Mouse (Mus musculus) CH12.LX (cell line): Measurements from ENCODE around the gene Padi1. TPM values are rescaled to one million over a fixed set of nuclear protein-coding genes. Genes with fewer than 3 reads are reported as not detected.

Experiments
- DNase-seq: peaks from one replicate; pipeline ENCODE4 v3.0.0-alpha.2; 2013; ENCODE audit errors: extremely low read depth
- H3K27ac ChIP-seq: 2 replicates; pipeline ENCODE4 v1.5.1; 2012; ENCODE audit warnings: low read depth, mild to moderate bottlenecking, control low read depth, moderate library complexity; ENCODE audit not compliant: insufficient read depth
- H3K27me3 ChIP-seq: replicated peaks from 2 replicates; pipeline ENCODE3; 2012; ENCODE audit warnings: inconsistent platforms
- H3K36me3 ChIP-seq, 2 experiments: replicated peaks in 1 of 2; 2 replicates each; pipeline versions ENCODE3 to v1.6.1; 2012; ENCODE audit warnings: inconsistent platforms in 1 of 2, low read length in 1 of 2, mild to moderate bottlenecking in 1 of 2, mixed read lengths in 1 of 2, moderate library complexity in 1 of 2; ENCODE audit not compliant: control insufficient read depth in 1 of 2, insufficient read depth in 1 of 2
- H3K4me1 ChIP-seq, 2 experiments: 2 replicates each; pipeline ENCODE4 v1.6.1; 2012; ENCODE audit warnings: inconsistent platforms in 1 of 2, moderate library complexity in 1 of 2; ENCODE audit not compliant: insufficient read depth in 2 of 2, control insufficient read depth in 1 of 2
- H3K4me2 ChIP-seq: 2 replicates; pipeline ENCODE4 v1.6.1; 2012; ENCODE audit warnings: low read depth, mild to moderate bottlenecking, control low read depth; ENCODE audit not compliant: poor library complexity, insufficient read depth, severe bottlenecking
- H3K4me3 ChIP-seq, 3 experiments: fragments of 150-350 bp in 1 of 3; sonication (generic) in 1 of 3; replicated peaks in 1 of 3; 2 replicates each; pipeline versions ENCODE3 to v1.5.1; 2011 to 2012; ENCODE audit warnings: low read depth in 2 of 3, low read length in 2 of 3, mild to moderate bottlenecking in 2 of 3, moderate library complexity in 2 of 3, control low read depth in 1 of 3, improper control_type of control experiment in 1 of 3, inconsistent platforms in 1 of 3, mixed read lengths in 1 of 3; ENCODE audit not compliant: poor library complexity in 1 of 3
- H3K79me2 ChIP-seq: replicated peaks from 2 replicates; pipeline ENCODE4 v1.6.1; 2012; ENCODE audit warnings: mild to moderate bottlenecking, moderate library complexity; ENCODE audit not compliant: control insufficient read depth, poor library complexity, insufficient read depth, severe bottlenecking; ENCODE audit errors: extremely low read depth
- H3K9ac ChIP-seq: 2 replicates; pipeline ENCODE4 v1.6.1; 2012; ENCODE audit warnings: low read depth, mild to moderate bottlenecking, control low read depth, moderate library complexity; ENCODE audit not compliant: insufficient read depth
- H3K9me3 ChIP-seq: replicated peaks from 2 replicates; pipeline ENCODE3; 2012; ENCODE audit warnings: low read length, inconsistent platforms, mixed read lengths
- CHD2 ChIP-seq: IDR thresholded peaks from 2 replicates; pipeline ENCODE4 v1.6.1; 2011; ENCODE audit warnings: low read length, improper control_type of control experiment
- CTCF ChIP-seq, 2 experiments: IDR thresholded peaks in 1 of 2; conservative IDR thresholded peaks in 1 of 2; 2 replicates each; pipeline ENCODE4 v1.5.1; 2011 to 2012; ENCODE audit warnings: low read depth in 2 of 2, low read length in 2 of 2, improper control_type of control experiment in 1 of 2, inconsistent platforms in 1 of 2, mild to moderate bottlenecking in 1 of 2, moderate library complexity in 1 of 2
- HCFC1 ChIP-seq: IDR thresholded peaks from 2 replicates; pipeline ENCODE4 v1.6.1; 2012; ENCODE audit warnings: low read depth, mild to moderate bottlenecking, inconsistent platforms, low read length, improper control_type of control experiment
- IRF4 ChIP-seq: IDR thresholded peaks from 2 replicates; pipeline ENCODE4 v1.6.1; 2014; ENCODE audit warnings: low read depth, mild to moderate bottlenecking, inconsistent platforms, low read length, improper control_type of control experiment
- JUN ChIP-seq: IDR thresholded peaks from 2 replicates; pipeline ENCODE4 v1.6.1; 2011; ENCODE audit warnings: low read depth, mild to moderate bottlenecking, low read length, improper control_type of control experiment, moderate library complexity; ENCODE audit not compliant: insufficient read depth
- JUND ChIP-seq: conservative IDR thresholded peaks from 2 replicates; pipeline ENCODE4 v1.6.1; 2011; ENCODE audit warnings: low read depth, low read length, improper control_type of control experiment
- MAFK ChIP-seq: IDR thresholded peaks from 2 replicates; pipeline ENCODE4 v1.6.1; 2011; ENCODE audit warnings: low read length, improper control_type of control experiment; ENCODE audit not compliant: insufficient replicate concordance
- MEF2A ChIP-seq: IDR thresholded peaks from 2 replicates; pipeline ENCODE4 v1.6.1; 2014; ENCODE audit warnings: low read depth, mild to moderate bottlenecking, inconsistent platforms, low read length, improper control_type of control experiment, borderline replicate concordance
- NELFE ChIP-seq: IDR thresholded peaks from 2 replicates; pipeline ENCODE4 v1.6.1; 2011; ENCODE audit warnings: low read depth, low read length, improper control_type of control experiment
- PAX5 ChIP-seq: IDR thresholded peaks from 2 replicates; pipeline ENCODE4 v1.6.1; 2012; ENCODE audit warnings: low read length, inconsistent platforms, mixed read lengths
- POLR2A ChIP-seq: IDR thresholded peaks from 2 replicates; pipeline ENCODE4 v1.6.1; 2011; ENCODE audit warnings: low read depth, mild to moderate bottlenecking, improper control_type of control experiment, low read length
- POLR2AphosphoS2 ChIP-seq: IDR thresholded peaks from 2 replicates; pipeline ENCODE4 v1.6.1; 2011; ENCODE audit warnings: low read depth, low read length, improper control_type of control experiment
- SIN3A ChIP-seq: IDR thresholded peaks from 2 replicates; pipeline ENCODE4 v1.6.1; 2012; ENCODE audit warnings: low read length, improper control_type of control experiment, inconsistent platforms
- ZC3H11A ChIP-seq: IDR thresholded peaks from 2 replicates; pipeline ENCODE4 v1.6.1; 2012; ENCODE audit warnings: low read depth, mild to moderate bottlenecking, inconsistent platforms, low read length, improper control_type of control experiment
- ZKSCAN1 ChIP-seq: IDR thresholded peaks from 2 replicates; pipeline ENCODE4 v1.6.1; 2012; ENCODE audit warnings: low read depth, inconsistent platforms, low read length, improper control_type of control experiment, borderline replicate concordance
- ZMIZ1 ChIP-seq: IDR thresholded peaks from 2 replicates; pipeline ENCODE4 v1.6.1; 2012; ENCODE audit warnings: low read depth, mild to moderate bottlenecking, inconsistent platforms, low read length, improper control_type of control experiment
- dilution Hi-C: fragments of 300-500 bp; cut with MboI; formaldehyde crosslinking; loops from 2 replicates; pipeline ENCODE4 v1.14.3; 2020; ENCODE audit warnings: low sequenced_read_pairs; ENCODE audit not compliant: extremely low pct_unique_long_range_greater_than_20kb, extremely low pct_ligation_motif_present
- in situ Hi-C: fragments of 300-500 bp; cut with MboI; formaldehyde crosslinking; loops from 3 replicates; pipeline ENCODE4 v1.14.3; 2019; ENCODE audit warnings: low sequenced_read_pairs, low pct_ligation_motif_present, low pct_unique_long_range_greater_than_20kb, mixed read lengths
- polyA plus RNA-seq: library from polyadenylated mRNA; unstranded; fragments of >175 nt; gene quantifications from 2 replicates; pipeline ENCODE4 v1.2.1, GENCODE M21; 2012; ENCODE audit warnings: low read depth; ENCODE audit not compliant: insufficient read length
- total RNA-seq, 2 experiments: library from RNA; depleted of rRNA; stranded (reverse); fragments of 300-350 nt in 1 of 2; fragments of >200 nt in 1 of 2; gene quantifications; 2 replicates each; pipeline ENCODE4 v1.2.3; 2012 to 2014

Padi1 gene
- total and polyA plus RNA-seq, 3 experiments: 0.04 TPM; not detected in 2

DNA sequence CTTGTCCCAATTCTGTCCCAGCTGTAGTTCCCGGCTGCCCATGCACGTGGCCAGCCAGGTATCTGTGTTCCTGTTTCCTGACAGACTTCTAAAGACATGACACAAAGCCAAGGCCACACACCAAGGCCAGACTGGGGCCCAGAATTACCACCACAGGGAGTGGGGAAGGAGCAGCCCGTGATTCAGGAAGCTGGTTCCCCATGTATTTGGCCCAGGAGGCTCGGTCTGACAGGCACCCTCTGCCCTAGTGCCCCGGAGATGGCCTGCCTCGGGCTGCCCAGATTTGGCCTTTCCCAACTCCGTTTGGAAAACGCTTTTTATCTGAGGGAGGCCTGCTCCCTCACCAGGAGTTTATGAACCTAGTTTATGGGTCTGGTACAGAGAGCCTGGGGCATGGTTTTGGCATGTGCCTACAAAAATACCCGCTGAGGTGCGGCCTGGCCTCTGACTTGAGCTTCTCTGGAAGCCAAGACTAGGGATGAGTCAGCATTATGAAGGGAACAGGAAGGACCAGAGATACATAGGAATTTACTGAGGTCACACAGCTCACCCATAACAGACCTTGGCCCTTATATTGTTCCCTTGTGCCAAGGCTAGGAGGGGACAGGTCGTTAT is 16.6 kb upstream of the Padi1 start:
- Histone ChIP-seq H3K36me3 (no peaks in the 10 kb centered on the region), H3K4me2 (no peak overlapping the region), H3K4me3 (no peak overlapping the region), H3K27me3 (peaks cover 71% of the 10 kb centered on the region), H3K9ac (no peak overlapping the region), H3K9me3 (peaks cover 8% of the 10 kb centered on the region), H3K4me1 (no peaks in the 10 kb centered on the region), H3K27ac (no peak overlapping the region), H3K79me2 (no peaks in the 10 kb centered on the region)
- in situ Hi-C loops (no loop called here), dilution Hi-C loops (no loop called here)
- no peak for DNase-seq
- no peak for TF ChIP-seq CTCF (conservative IDR thresholded peaks at IDR 0.05 in 1 of 2, IDR thresholded peaks at IDR 0.05 in 1 of 2; ENCODE audit: low read depth in 2 of 2, low read length in 2 of 2)
- TF ChIP-seq MEF2A: no peak
- no peak for TF ChIP-seq PAX5
- TF ChIP-seq MAFK: no peak
- TF ChIP-seq JUND: no peak
- no peak for TF ChIP-seq HCFC1
- TF ChIP-seq POLR2A: no peak
- TF ChIP-seq NELFE: no peak

GRCm38 (mm10) chr4:140860767-140861147 is 15.2 kb upstream of the Padi1 start:
- TF ChIP-seq ZMIZ1: no peak
- TF ChIP-seq POLR2AphosphoS2: no peak
- TF ChIP-seq SIN3A: no peak
- no peak for TF ChIP-seq ZC3H11A
- TF ChIP-seq CHD2: no peak
- TF ChIP-seq IRF4: no peak
- TF ChIP-seq JUN: no peak
- no peak for TF ChIP-seq ZKSCAN1
- in situ Hi-C loops (no loop called here), dilution Hi-C loops (no loop called here)
- Histone ChIP-seq H3K79me2 (no peaks in the 10 kb centered on the region), H3K9ac (no peak overlapping the region), H3K27ac (no peak overlapping the region), H3K9me3 (peaks cover 8% of the 10 kb centered on the region), H3K36me3 (no peaks in the 10 kb centered on the region), H3K4me2 (no peak overlapping the region), H3K4me1 (no peaks in the 10 kb centered on the region), H3K27me3 (peaks cover 77% of the 10 kb centered on the region), H3K4me3 (no peak overlapping the region)
- no peak for DNase-seq
